Mouse (Mus musculus) heart, embryonic 13.5 days (tissue): ENCODE results near the gene Sfr1. TPM values are rescaled to one million over a fixed set of nuclear protein-coding genes. Genes with fewer than 3 reads are reported as not detected.
A peak's percentile ranks its signal among the peaks of the same experiment; 100 is the strongest.

Experiments used
- ATAC-seq: fragments of 200-750 bp; cut with Nextera tagmentation; 2 replicates; pipeline ENCODE4 v1.8.0; 2017; ENCODE audit warnings: moderate TSS enrichment; ENCODE audit not compliant: insufficient number of reproducible peaks, low FRiP score, low TSS enrichment; ENCODE audit errors: extremely low read depth
- H3K27ac ChIP-seq: fragments of 300-500 bp; sonication (generic); replicated peaks from 2 replicates; pipeline ENCODE4 v1.5.1; 2015; ENCODE audit warnings: moderate library complexity, mild to moderate bottlenecking, inconsistent platforms
- H3K27me3 ChIP-seq: fragments of 300-500 bp; sonication (generic); replicated peaks from 2 replicates; pipeline ENCODE4 v1.6.1; 2015; ENCODE audit warnings: mild to moderate bottlenecking, inconsistent platforms
- H3K36me3 ChIP-seq: fragments of 300-500 bp; sonication (generic); 2 replicates; pipeline ENCODE4 v1.6.1; 2015; ENCODE audit warnings: mild to moderate bottlenecking, inconsistent platforms
- H3K4me1 ChIP-seq: fragments of 300-500 bp; sonication (generic); 2 replicates; pipeline ENCODE4 v1.6.1; 2015; ENCODE audit warnings: inconsistent platforms
- H3K4me2 ChIP-seq: fragments of 300-500 bp; sonication (generic); 2 replicates; pipeline ENCODE4 v1.6.1; 2015; ENCODE audit warnings: inconsistent platforms, mild to moderate bottlenecking, moderate library complexity
- H3K4me3 ChIP-seq: fragments of 300-500 bp; sonication (generic); 2 replicates; pipeline ENCODE4 v1.5.1; 2015; ENCODE audit warnings: moderate library complexity, mild to moderate bottlenecking, inconsistent platforms
- H3K9ac ChIP-seq: fragments of 300-500 bp; sonication (generic); 2 replicates; pipeline ENCODE4 v1.6.1; 2015; ENCODE audit warnings: inconsistent platforms, mild to moderate bottlenecking, moderate library complexity
- H3K9me3 ChIP-seq: fragments of 300-500 bp; sonication (generic); 2 replicates; pipeline ENCODE4 v1.6.1; 2016; ENCODE audit warnings: inconsistent platforms
- WGBS: fragments of 180-500 bp; shearing (Covaris S2); methylation state at CpG from one replicate; pipeline ENCODE4 v1.1.7; 2015; ENCODE audit warnings: mixed read lengths; 5-methylcytosine and 5-hydroxymethylcytosine counted together
- microRNA-seq: library from miRNA; unstranded; fragments of <30 nt; microRNA quantifications from one replicate; pipeline ENCODE4, GENCODE M21; 2016
- polyA plus RNA-seq: library from polyadenylated mRNA; unstranded; fragments of >200 nt; fragmentation: Nextera tagmentation; extraction: Ambion mirVana; gene quantifications from 2 replicates; pipeline ENCODE4 v1.2.1, GENCODE M21; 2015

Gene Sfr1
- polyA plus RNA-seq, 1 experiment from 2014 or later, result 194 TPM

DNA sequence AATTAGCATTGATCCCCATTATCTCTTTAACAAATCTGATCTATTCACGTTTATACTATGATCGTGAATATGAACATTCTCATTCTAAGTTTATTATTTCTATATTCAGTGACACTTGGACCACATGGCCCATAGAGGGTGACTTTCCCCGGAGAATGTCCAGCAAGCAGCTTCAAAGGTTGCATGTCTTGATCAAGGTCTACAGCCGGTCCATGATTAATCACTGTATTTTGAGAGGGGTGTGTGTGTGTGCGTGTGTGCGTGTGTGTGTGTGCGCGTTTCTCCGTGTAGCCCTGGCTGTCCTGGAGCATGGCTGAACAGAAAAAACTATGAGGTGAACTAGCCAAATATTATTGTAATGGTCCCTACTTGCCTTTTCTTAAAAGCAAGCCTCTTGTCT is 21.0 kb downstream of the Sfr1 start:
- no peak overlapping the region for H3K9ac ChIP-seq
- WGBS, result 81% methylated on average over 9 of the region's 9 CpGs
- no peak for ATAC-seq
- H3K9me3 ChIP-seq, result no peaks in the 10 kb centered on the region
- no peak overlapping the region for H3K27ac ChIP-seq
- no peak overlapping the region for H3K4me3 ChIP-seq
- H3K4me2 ChIP-seq, result no peak overlapping the region
- H3K27me3 ChIP-seq, result no peaks in the 10 kb centered on the region
- H3K36me3 ChIP-seq, result no peaks in the 10 kb centered on the region
- no peaks in the 10 kb centered on the region for H3K4me1 ChIP-seq

GRCm38 (mm10) chr19:47753921-47754320 is 22.4 kb downstream of the Sfr1 start:
- ATAC-seq, result no peak
- H3K9me3 ChIP-seq, result no peaks in the 10 kb centered on the region
- H3K36me3 ChIP-seq, result no peaks in the 10 kb centered on the region
- H3K27me3 ChIP-seq, result no peaks in the 10 kb centered on the region
- H3K9ac ChIP-seq, result no peak overlapping the region
- no peaks in the 10 kb centered on the region for H3K4me1 ChIP-seq
- H3K4me3 ChIP-seq, result no peak overlapping the region
- H3K4me2 ChIP-seq, result no peak overlapping the region
- no peak overlapping the region for H3K27ac ChIP-seq
- WGBS, result 76% methylated on average over 4 of the region's 4 CpGs

DNA sequence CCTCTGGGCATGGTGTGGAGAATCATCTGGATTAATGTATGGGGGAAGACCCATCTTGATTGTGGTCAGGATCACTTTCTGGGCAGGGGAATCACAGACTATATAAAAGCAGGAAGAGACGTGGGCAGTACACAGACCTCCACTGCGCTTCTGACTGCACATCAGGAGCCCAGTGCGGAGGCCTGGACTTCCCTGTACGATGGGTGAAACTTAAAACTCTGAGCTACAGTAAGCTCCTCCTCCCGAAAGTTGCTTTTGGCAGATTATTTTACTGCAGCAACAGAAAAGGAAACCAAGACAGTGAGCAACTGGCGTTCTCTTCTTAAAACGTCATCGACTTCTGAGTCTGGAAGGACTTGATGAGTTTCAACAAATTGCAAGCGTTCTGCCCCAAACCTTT is 23.4 kb downstream of the Sfr1 start:
- no peak for ATAC-seq
- Histone ChIP-seq H3K4me1 (no peaks in the 10 kb centered on the region), H3K4me3 (no peak overlapping the region), H3K27me3 (no peaks in the 10 kb centered on the region), H3K27ac (no peak overlapping the region), H3K9me3 (no peaks in the 10 kb centered on the region), H3K9ac (no peak overlapping the region), H3K36me3 (no peaks in the 10 kb centered on the region), H3K4me2 (no peak overlapping the region)
- WGBS, result 88% methylated on average over 9 of the region's 9 CpGs

DNA sequence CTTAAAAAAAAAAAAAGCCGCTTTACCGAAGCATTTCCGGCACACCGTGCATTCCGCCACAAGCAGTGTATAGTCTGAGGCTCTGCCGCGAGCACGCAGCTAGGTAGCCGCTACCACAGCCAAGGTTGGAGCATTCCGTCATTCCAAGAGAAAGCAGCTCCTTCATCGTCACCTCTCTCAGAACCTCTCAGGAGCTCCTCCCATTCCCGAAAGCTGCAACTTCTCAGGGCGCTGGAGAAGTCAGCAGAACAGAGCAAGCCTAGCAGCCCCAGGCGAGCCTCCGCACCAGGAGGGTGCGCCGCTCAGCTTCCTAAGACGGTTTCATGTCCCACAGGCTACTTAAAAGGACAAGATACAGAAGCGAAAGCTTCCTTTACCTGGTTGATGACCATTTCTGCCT is 24.1 kb downstream of the Sfr1 start:
- H3K9me3 ChIP-seq, result no peaks in the 10 kb centered on the region
- H3K4me2 ChIP-seq, result peak overlapping the region; percentile 66
- no peak overlapping the region for H3K27ac ChIP-seq
- H3K4me1 ChIP-seq, result no peaks in the 10 kb centered on the region
- 0 out of 2 replicates have a peak overlapping the region, but pooled peaks have one; percentile 54 for H3K9ac ChIP-seq
- 41% methylated on average over 19 of the region's 19 CpGs for WGBS
- H3K4me3 ChIP-seq, result peak overlapping the region; percentile 44
- no peaks in the 10 kb centered on the region for H3K27me3 ChIP-seq
- H3K36me3 ChIP-seq, result no peaks in the 10 kb centered on the region
- ATAC-seq, result no peak

GRCm38 (mm10) chr19:47777847-47778246 is 46.4 kb downstream of the Sfr1 start:
- Histone ChIP-seq H3K9me3 (no peaks in the 10 kb centered on the region), H3K9ac (no peak overlapping the region), H3K27me3 (no peaks in the 10 kb centered on the region), H3K27ac (no peak overlapping the region), H3K4me3 (no peak overlapping the region), H3K4me2 (no peak overlapping the region), H3K36me3 (no peaks in the 10 kb centered on the region), H3K4me1 (no peaks in the 10 kb centered on the region)
- WGBS, result 70% methylated on average over 6 of the region's 6 CpGs
- ATAC-seq, result no peak

- Histone ChIP-seq H3K9me3 (no peaks in the 10 kb centered on the region), H3K4me1 (no peaks in the 10 kb centered on the region), H3K36me3 (no peaks in the 10 kb centered on the region), H3K4me2 (no peak overlapping the region), H3K4me3 (no peak overlapping the region), H3K9ac (no peak overlapping the region), H3K27ac (no peak overlapping the region), H3K27me3 (no peaks in the 10 kb centered on the region)
- 82% methylated on average over 7 of the region's 7 CpGs for WGBS
- no peak for ATAC-seq
These were observed 48.7 kb downstream of the Sfr1 start for GRCm38 (mm10) chr19:47780145-47780544.

- Histone ChIP-seq H3K4me2 (no peak overlapping the region), H3K27me3 (no peaks in the 10 kb centered on the region), H3K9ac (no peak overlapping the region), H3K4me3 (no peak overlapping the region), H3K4me1 (no peaks in the 10 kb centered on the region), H3K9me3 (no peaks in the 10 kb centered on the region), H3K36me3 (no peaks in the 10 kb centered on the region), H3K27ac (no peak overlapping the region)
- 64% methylated on average over 11 of the region's 11 CpGs for WGBS
- ATAC-seq, result no peak
These were observed 49.5 kb downstream of the Sfr1 start for GRCm38 (mm10) chr19:47780972-47781371.

GRCm38 (mm10) chr19:47783898-47784297 is 52.4 kb downstream of the Sfr1 start:
- no peaks in the 10 kb centered on the region for H3K4me1 ChIP-seq
- no peak for ATAC-seq
- no peak overlapping the region for H3K4me3 ChIP-seq
- no peak overlapping the region for H3K4me2 ChIP-seq
- H3K27me3 ChIP-seq, result no peaks in the 10 kb centered on the region
- no peak overlapping the region for H3K27ac ChIP-seq
- H3K9ac ChIP-seq, result no peak overlapping the region
- no peaks in the 10 kb centered on the region for H3K36me3 ChIP-seq
- 79% methylated on average over 6 of the region's 6 CpGs for WGBS
- H3K9me3 ChIP-seq, result no peaks in the 10 kb centered on the region

Small RNA genes lying within 50 kb of the gene (microRNA-seq; reads per million reads assigned to microRNA genes)
- gene Mir8090, result not detected

Other genes with a start within 250 kb of the Sfr1 start
- 36.6 and 37.3 TPM in 2 replicates for gene Stn1, start 194.2 kb upstream of the Sfr1 start, polyA plus RNA-seq
- 8.0 and 9.2 TPM in 2 replicates for gene Slk, start 152.0 kb upstream of the Sfr1 start, polyA plus RNA-seq
- 0.51 and 1.1 TPM in 2 replicates for gene Col17a1, start 39.6 kb upstream of the Sfr1 start, polyA plus RNA-seq
- 85.2 and 89.5 TPM in 2 replicates for gene Gsto1, start 123.3 kb downstream of the Sfr1 start, polyA plus RNA-seq
- 1.0 and 1.4 TPM in 2 replicates for gene Gsto2, start 133.9 kb downstream of the Sfr1 start, polyA plus RNA-seq
- 0.09 and 0.15 TPM in 2 replicates for gene Cfap43, start 187.6 kb downstream of the Sfr1 start, polyA plus RNA-seq
- gene Itprip, start 187.6 kb downstream of the Sfr1 start, polyA plus RNA-seq, result 19.9 and 20.4 TPM in 2 replicates
- gene Cfap58, start 206.0 kb downstream of the Sfr1 start, polyA plus RNA-seq, result 0.08 and 0.11 TPM in 2 replicates